Mouse (Mus musculus): Measurements from ENCODE around the gene Cavin1. TPM values are rescaled to one million over a fixed set of nuclear protein-coding genes. Genes with fewer than 3 reads are reported as not detected.
"Not testable (repeated sequence)": the region's sequence is repeated elsewhere in the genome, so short reads cannot be mapped to it uniquely, and the experiment has no call there.

Gene Cavin1
- not detected in 2 replicates for total RNA-seq (2015; ENCODE audit: low replicate concordance)
- not detected in 2 replicates for total RNA-seq (2017; ENCODE audit: low replicate concordance)

DNA sequence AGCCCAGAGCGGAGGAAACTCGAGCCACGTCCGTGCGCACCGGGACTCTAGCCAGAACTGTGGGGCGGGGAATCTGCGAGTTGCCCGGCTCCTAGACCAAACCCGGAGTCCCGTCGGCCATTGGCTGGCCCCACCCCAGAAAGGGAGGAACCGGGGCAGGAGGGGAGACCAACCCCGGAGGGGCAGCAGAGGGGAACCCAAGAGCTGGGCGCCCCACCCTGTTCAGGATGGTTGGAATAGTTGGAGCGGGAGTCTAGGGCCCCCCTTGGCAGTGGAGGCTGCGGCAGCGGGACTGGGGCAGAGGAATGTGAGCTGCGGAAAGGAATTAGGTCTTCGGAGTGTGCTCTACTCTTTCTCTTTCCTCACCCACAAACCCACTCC, at the start of gene Cavin1:
Cavin1 (minus strand) TSS at position 331 of the 381 bp plus-strand sequence.
- ATAC-seq (replicated peaks; ENCODE audit: low FRiP score, poor library complexity, severe bottlenecking), result no peak

DNA sequence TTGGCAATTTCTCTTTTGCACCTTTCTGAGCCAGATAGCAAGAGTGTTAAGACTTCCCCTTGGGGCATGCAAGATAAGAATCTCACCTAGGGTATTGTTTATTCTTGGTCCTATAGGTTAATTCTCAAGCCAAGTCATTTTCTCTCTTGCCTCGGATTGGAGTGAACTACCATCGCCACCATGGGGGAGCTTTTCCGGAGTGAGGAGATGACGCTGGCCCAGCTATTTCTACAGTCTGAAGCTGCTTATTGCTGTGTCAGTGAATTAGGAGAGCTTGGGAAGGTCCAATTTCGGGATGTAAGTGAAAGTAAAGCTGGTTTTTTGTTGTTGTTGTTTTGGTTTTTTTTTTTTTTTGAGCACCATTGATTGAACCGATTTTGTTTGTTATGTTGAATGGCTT, 41.0 kb upstream of the Cavin1 start:
- ATAC-seq (replicated peaks; ENCODE audit: low FRiP score, poor library complexity, severe bottlenecking), result no peak

- ATAC-seq (replicated peaks; ENCODE audit: low FRiP score, poor library complexity, severe bottlenecking), result peak; percentile 87
Measured at GRCm38 (mm10) chr11:101009888-101010784, 39.4 kb upstream of the Cavin1 start.

GRCm38 (mm10) chr11:101009046-101009887, 38.6 kb upstream of the Cavin1 start, which contains the start of gene Atp6v0a1:
Atp6v0a1 (plus strand) TSS chr11:101009452.
- ATAC-seq (replicated peaks; ENCODE audit: low FRiP score, poor library complexity, severe bottlenecking), result peak; percentile 94

DNA sequence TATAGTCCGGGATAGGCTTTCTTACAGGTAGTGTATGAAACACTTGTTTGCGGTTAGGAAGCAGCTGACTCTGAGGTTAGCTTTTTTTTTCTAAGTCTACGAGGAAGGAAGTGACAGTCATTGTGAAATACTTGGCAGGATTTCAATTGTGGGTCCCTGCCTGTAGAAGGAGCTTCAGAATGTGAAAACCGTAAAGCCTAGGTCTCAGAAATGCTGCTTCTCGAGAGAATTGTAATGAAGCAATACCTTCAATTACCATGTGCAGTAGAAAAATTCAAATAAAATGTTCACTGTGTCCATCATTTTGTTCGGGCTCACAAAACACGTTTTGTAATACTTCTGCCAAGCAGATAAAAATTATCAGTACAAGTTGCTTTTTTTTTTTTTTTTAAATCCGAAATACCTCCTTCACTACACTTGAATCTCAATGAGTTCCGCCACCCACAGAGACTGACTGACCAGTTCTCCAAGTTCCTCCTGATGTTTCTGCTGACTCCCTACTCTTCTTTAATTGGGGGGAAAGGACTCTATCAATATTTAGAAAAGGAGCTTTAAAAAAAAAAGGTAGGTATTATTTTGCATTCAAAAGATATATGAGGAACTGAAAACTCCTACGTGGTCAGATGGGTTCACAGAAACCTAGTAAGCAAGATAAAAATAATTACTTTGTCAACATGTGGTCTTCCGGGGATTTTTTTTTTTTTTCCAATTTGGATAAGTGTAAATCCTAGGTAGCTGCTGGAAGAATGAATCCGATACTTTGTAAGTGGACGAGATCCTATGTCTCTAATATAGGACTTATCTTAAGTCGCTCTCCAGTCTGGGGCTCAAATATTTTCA, 37.7 kb upstream of the Cavin1 start:
- ATAC-seq (replicated peaks; ENCODE audit: low FRiP score, poor library complexity, severe bottlenecking), result no peak

GRCm38 (mm10) chr11:101003025-101003685, 32.5 kb upstream of the Cavin1 start:
- ATAC-seq (replicated peaks; ENCODE audit: low FRiP score, poor library complexity, severe bottlenecking), result no peak

DNA sequence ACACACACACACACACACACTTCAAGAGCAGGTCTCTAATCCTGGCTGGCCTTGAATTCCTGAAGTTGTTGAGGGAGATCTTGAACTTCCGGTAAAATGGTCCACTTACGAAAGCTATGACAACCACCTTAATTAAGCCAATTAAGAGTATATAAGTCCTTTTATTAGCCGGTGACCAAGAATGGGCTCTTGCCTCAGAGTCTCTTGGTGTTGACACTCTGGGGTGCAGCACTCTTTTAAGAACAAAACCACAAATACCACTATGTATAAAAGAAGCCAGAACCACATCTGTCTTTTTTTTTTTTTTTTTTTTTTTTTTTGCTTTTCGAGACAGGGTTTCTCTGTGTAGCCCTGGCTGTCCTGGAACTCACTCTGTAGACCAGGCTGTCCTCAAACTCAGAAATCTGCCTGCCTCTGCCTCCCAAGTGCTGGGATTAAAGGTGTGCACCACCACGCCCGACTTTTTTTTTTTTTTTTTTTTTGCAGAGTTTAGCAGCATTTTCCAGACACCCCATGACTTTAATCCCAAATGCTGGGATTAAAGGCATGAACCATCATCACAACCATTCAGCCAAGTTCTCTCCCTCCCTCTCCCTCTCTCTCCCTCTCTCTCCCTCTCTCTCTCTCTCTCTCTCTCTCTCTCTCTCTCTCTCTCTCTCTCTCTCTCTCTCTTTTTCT, 31.3 kb upstream of the Cavin1 start:
- ATAC-seq (replicated peaks; ENCODE audit: low FRiP score, poor library complexity, severe bottlenecking), result not testable (repeated sequence)

DNA sequence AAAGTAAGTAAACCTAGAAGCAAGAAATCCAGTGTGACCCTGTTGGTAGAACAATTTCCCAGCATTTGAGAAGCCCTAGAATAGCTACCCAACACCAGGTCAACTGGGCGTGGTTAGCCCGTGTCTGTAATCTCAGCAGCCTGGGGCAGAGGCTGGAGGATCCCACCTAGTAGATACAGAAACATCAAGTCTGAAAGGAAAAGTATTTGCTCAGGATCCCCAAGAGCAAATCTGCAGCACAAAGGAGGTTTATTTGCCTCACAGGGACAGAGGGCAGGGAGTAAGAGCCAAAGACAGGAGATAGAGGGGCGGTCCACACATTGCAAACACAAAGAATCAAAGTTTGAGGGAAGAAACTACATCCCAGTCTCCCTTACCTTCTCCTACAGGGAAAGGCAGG, 28.6 kb upstream of the Cavin1 start:
- ATAC-seq (replicated peaks; ENCODE audit: low FRiP score, poor library complexity, severe bottlenecking), result no peak

DNA sequence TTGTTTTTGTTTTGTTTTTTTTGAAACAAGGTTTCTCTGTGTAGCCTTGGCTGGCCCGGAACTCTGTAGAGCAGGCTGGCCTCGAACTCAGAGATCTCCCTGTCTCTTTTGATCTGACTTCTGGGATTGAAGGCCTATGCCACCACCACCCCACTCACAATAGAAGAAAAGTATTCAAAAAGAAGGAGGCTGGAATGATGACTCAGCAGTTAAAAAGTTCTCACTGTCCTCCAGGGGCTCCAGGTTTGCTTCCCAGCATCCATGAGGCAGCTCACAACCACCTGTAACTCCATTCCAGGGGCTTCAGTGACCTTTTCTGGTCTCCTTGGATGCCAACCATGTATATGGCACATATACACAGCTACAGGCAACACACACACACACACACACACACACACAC, 28.1 kb upstream of the Cavin1 start:
- no peak for ATAC-seq (replicated peaks; ENCODE audit: low FRiP score, poor library complexity, severe bottlenecking)

- ATAC-seq (replicated peaks; ENCODE audit: low FRiP score, poor library complexity, severe bottlenecking), result no peak
Measured at GRCm38 (mm10) chr11:100996501-100996900, 25.8 kb upstream of the Cavin1 start.

DNA sequence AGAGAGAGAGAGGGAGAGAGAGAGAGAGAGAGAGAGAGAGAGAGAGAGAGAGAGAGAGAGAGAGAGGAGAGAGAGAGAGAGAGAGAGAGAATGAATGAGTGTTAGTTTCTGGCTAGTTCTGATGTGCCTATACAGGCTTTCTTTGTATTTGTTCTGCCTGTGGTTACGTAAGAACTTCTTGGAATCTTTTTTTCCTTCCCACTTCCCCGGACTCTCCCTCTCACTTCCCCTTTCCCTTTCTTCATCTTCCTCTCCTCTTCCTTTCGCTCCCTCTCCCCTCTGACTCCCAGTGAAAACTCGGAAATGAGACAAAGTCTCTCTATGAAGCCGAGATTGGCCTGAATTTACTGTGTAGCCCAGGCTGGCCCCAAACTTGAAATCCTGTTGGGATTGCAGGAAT, 24.0 kb upstream of the Cavin1 start:
- no peak for ATAC-seq (replicated peaks; ENCODE audit: low FRiP score, poor library complexity, severe bottlenecking)

GRCm38 (mm10) chr11:100994233-100994632, 23.5 kb upstream of the Cavin1 start:
- ATAC-seq (replicated peaks; ENCODE audit: low FRiP score, poor library complexity, severe bottlenecking), result no peak

DNA sequence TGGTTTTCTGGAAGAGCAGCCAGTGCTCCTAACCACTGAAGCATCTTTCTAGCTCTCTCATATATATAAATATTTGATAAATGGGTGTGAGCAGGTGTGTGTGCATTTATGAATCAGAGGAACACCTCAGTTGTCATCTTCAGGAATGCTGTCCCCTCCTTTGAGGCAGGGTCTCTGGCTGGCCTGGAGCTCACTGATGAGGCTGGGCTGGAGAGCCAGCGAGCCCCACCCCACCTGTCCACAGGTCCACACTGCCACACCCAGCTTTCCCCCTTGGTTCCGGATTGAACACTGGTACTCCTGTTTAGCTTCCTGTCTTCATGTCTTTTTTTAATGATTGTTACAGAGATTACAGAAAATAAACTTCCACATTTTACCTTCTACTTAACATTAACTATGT, 22.8 kb upstream of the Cavin1 start:
- no peak for ATAC-seq (replicated peaks; ENCODE audit: low FRiP score, poor library complexity, severe bottlenecking)

DNA sequence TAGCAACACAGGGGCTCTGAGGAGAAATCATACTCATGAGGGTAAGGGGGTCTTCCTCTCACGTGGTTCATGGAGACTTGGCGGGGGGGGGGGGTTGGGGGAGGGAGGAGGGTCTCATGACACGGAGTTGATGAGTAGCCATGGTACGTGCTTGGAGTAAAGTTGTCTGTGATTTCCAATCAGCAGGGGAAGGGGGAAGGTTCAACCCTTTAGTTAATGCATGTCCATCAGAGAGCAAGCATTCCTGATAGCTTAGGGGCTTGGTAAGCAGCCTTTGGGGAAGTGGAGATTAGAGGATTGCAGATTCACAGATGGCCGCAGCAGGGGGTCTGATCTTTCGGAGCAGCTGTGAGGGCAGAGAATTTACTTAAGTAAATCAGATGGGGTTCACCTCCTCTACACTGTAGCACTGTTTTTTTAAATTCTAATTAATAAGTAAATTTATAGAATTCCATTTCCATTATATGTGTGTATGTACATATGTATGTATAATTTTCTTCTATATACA, 20.4 kb upstream of the Cavin1 start:
- ATAC-seq (replicated peaks; ENCODE audit: low FRiP score, poor library complexity, severe bottlenecking), result no peak

DNA sequence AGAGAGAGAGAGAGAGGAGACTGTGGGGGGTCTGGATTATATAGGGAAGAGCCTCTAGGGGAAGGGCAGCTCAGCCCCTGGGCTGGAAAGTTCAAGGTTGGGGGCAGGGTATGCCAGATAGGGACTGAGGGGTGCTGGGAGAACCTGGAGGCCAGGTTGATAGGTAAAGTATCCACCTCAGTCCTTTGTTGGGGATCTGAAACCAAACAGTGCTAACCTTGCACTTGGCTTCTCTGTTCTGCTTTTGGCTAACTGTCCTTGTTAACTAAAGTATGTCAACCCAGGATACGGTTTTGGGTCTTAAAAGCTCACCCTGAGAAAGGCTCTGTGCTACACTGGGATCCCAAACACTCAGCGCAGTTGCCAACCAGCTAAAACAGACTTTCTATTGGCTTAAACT, 19.0 kb upstream of the Cavin1 start:
- ATAC-seq (replicated peaks; ENCODE audit: low FRiP score, poor library complexity, severe bottlenecking), result no peak

DNA sequence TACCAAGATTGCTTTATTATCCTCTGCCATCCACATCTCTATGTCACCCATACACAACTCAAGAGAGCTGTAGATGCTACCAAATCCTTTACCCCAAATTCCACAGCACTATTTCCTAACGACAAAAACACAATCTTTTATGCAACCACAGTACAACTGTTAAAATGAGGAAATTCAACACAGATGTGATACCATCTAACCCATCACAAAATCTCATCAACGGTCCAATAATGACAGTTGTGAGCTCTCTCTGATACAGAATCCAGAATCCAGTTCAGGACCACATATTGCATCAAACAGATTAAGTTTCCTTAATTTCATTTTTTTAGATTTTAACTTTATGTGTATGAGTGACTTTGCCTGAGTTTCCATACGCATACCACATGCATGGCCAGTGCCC, 18.0 kb upstream of the Cavin1 start:
- no peak for ATAC-seq (replicated peaks; ENCODE audit: low FRiP score, poor library complexity, severe bottlenecking)

GRCm38 (mm10) chr11:100985607-100986006, 14.9 kb upstream of the Cavin1 start:
- ATAC-seq (replicated peaks; ENCODE audit: low FRiP score, poor library complexity, severe bottlenecking), result no peak

- no peak for ATAC-seq (replicated peaks; ENCODE audit: low FRiP score, poor library complexity, severe bottlenecking)
Measured at GRCm38 (mm10) chr11:100983778-100984131, 13.1 kb upstream of the Cavin1 start.
